Mouse (Mus musculus) E14TG2a.4 (cell line): ENCODE measurements around the gene Nup93.

Experiments used
- CTCF ChIP-seq: conservative IDR thresholded peaks from 2 replicates; pipeline ENCODE4 v1.5.1; 2014; ENCODE audit warnings: low read length
- NANOG ChIP-seq: IDR thresholded peaks from 2 replicates; pipeline ENCODE4 v1.6.1; 2014; ENCODE audit warnings: borderline replicate concordance, low read length, mixed read lengths

DNA sequence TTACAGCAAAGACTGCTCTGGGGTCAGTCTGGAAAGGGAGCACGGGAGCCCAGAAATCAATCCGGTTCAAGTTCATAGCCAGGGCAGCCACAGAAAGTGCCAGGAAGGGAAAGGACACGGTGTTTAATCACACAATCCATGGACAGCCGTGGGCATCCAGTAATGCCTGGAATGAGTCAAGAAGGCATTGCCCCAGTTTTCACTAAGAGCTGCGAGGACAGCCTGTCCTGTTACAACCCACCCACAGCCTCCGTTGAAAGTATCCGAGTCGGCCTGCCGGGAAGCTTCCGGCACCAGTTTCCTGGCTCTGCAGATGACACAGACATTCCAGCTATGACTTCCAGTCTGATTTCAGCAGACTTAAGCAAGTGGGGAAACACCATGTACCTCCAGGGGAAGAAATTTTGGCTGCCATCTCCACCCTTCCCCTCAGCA lies 43.0 kb upstream of the Nup93 start:
- TF ChIP-seq CTCF, result no peak
- no peak for TF ChIP-seq NANOG
